ENCODE assay signal across 25 mouse cellular contexts in the genomic region with DNA sequence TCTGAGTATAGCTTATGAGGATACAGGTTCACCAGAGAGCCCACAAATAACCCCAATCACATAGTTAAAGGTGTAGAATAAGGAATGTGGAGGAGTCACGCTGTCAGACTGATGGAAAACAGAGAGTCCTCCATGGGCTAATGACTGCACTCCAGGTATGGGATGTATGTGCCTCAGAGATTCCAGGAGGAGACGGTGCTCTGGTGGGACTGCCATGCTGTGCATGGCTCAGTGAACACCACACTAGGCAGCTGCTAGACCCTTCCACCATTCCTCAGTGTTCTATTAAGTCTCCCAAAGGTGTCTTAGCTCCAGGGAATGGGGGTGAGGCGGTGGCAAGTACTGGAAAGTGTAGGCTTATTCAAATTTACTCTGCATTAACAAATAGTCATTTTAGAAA.
"Had no signal": no experiment of that assay in that cellular context is flagged by ENCODE, and none has a peak within 500 bp of the region (broad histone marks: within the 10 kb centered on the region; RNA-seq: fewer than 3 reads in every experiment).

No protein-coding gene starts in this region.

- H3K4me3 ChIP-seq: gastrocnemius, adult 2 months; heart, adult 2 months; heart, embryonic 12.5 days; hindbrain, embryonic 10.5 days; hindbrain, embryonic 12.5 days; intestine, embryonic 15.5 days; layer of hippocampus, adult 2 months; left cerebral cortex, adult 2 months; limb, embryonic 10.5 days; limb, embryonic 12.5 days; liver, embryonic 13.5 days; liver, embryonic 15.5 days had no signal

- H3K4me1 ChIP-seq: heart, embryonic 12.5 days; hindbrain, embryonic 10.5 days; hindbrain, embryonic 12.5 days; intestine, embryonic 15.5 days; limb, embryonic 10.5 days; limb, embryonic 12.5 days; liver, embryonic 13.5 days; liver, embryonic 15.5 days had no signal

- H3K9ac ChIP-seq: heart, embryonic 12.5 days; hindbrain, embryonic 12.5 days; hindbrain, embryonic 14.5 days; intestine, embryonic 15.5 days; limb, embryonic 12.5 days; liver, embryonic 13.5 days; liver, embryonic 15.5 days; liver, postnatal 0 days had no signal

- H3K27ac ChIP-seq: gastrocnemius, adult 2 months; heart, adult 2 months; hindbrain, embryonic 10.5 days; hindbrain, embryonic 12.5 days; hindbrain, embryonic 14.5 days; intestine, embryonic 15.5 days; layer of hippocampus, adult 2 months; left cerebral cortex, adult 2 months; limb, embryonic 10.5 days; limb, embryonic 12.5 days; liver, embryonic 13.5 days; liver, embryonic 15.5 days had no signal

- H3K27me3 ChIP-seq: heart, embryonic 12.5 days; hindbrain, embryonic 12.5 days; intestine, embryonic 15.5 days; limb, embryonic 12.5 days; liver, embryonic 13.5 days; liver, embryonic 15.5 days had no signal

- H3K9me3 ChIP-seq: heart, embryonic 12.5 days; hindbrain, embryonic 10.5 days; hindbrain, embryonic 12.5 days; intestine, embryonic 15.5 days; limb, embryonic 10.5 days; limb, embryonic 12.5 days; liver, embryonic 13.5 days; liver, embryonic 15.5 days had no signal

- ATAC-seq: hindbrain, embryonic 16.5 days; inflammation-experienced regulatory T-cells, adult 6 months; intestine, embryonic 15.5 days; intestine, postnatal 0 days; liver, postnatal 0 days had no signal

- DNase-seq: gastrocnemius, adult 2 months; gastrocnemius, postnatal 10 days; gastrocnemius, postnatal 25 days; heart, adult 2 months; heart, postnatal 10 days; heart, postnatal 4 days; kidney, adult 18-20 months; kidney, postnatal 10 days; liver; liver, embryonic 13.5 days; liver, postnatal 0 days had no signal

- H3K36me3 ChIP-seq: heart, embryonic 12.5 days; hindbrain, embryonic 10.5 days; hindbrain, embryonic 12.5 days; intestine, embryonic 15.5 days; limb, embryonic 10.5 days; limb, embryonic 12.5 days; liver, embryonic 13.5 days; liver, embryonic 15.5 days had no signal

- H3K4me2 ChIP-seq: heart, embryonic 12.5 days; hindbrain, embryonic 12.5 days; hindbrain, embryonic 14.5 days; intestine, embryonic 15.5 days; limb, embryonic 12.5 days; liver, embryonic 11.5 days; liver, embryonic 13.5 days; liver, embryonic 15.5 days had no signal
